Mouse (Mus musculus): ENCODE results near the gene Lrrc4.

Lrrc4 gene

GRCm38 (mm10) chr6:28729649-28730048, 101.9 kb downstream of the Lrrc4 start:
- DNase-seq (ENCODE audit: low spot score in 2 of 2) = no peak

- no peak for DNase-seq (ENCODE audit: low spot score in 2 of 2)
These were observed 102.3 kb downstream of the Lrrc4 start for GRCm38 (mm10) chr6:28729236-28729635.

GRCm38 (mm10) chr6:28724776-28725175, 106.8 kb downstream of the Lrrc4 start:
- DNase-seq (ENCODE audit: low spot score in 2 of 2) = no peak

GRCm38 (mm10) chr6:28723059-28723458, 108.5 kb downstream of the Lrrc4 start:
- DNase-seq (ENCODE audit: low spot score in 2 of 2) = no peak

GRCm38 (mm10) chr6:28720391-28721171, 111.0 kb downstream of the Lrrc4 start:
- no peak for DNase-seq (ENCODE audit: low spot score in 2 of 2)

GRCm38 (mm10) chr6:28717845-28718237, 113.7 kb downstream of the Lrrc4 start:
- no peak for DNase-seq (ENCODE audit: low spot score in 2 of 2)

GRCm38 (mm10) chr6:28717203-28717844, 114.2 kb downstream of the Lrrc4 start:
- DNase-seq (ENCODE audit: low spot score in 2 of 2) = no peak

GRCm38 (mm10) chr6:28710035-28710434, 121.5 kb downstream of the Lrrc4 start:
- no peak for DNase-seq (ENCODE audit: low spot score in 2 of 2)

GRCm38 (mm10) chr6:28706976-28707592, 124.5 kb downstream of the Lrrc4 start:
- no peak for DNase-seq (ENCODE audit: low spot score in 2 of 2)

GRCm38 (mm10) chr6:28706108-28706975, 125.2 kb downstream of the Lrrc4 start:
- DNase-seq (ENCODE audit: low spot score in 2 of 2) = no peak

- peak; percentile 64 to 72 for DNase-seq (ENCODE audit: low spot score in 2 of 2)
These were observed 126.0 kb downstream of the Lrrc4 start for GRCm38 (mm10) chr6:28705384-28706107.

- DNase-seq (ENCODE audit: low spot score in 2 of 2) = no peak
These were observed 126.9 kb downstream of the Lrrc4 start for GRCm38 (mm10) chr6:28704612-28705011.

GRCm38 (mm10) chr6:28697214-28697613, 134.3 kb downstream of the Lrrc4 start:
- peak in 1 of 2 experiments; percentile 28 for DNase-seq (ENCODE audit: low spot score in 2 of 2)

GRCm38 (mm10) chr6:28692659-28693058, 138.9 kb downstream of the Lrrc4 start:
- no peak for DNase-seq (ENCODE audit: low spot score in 2 of 2)

- no peak for DNase-seq (ENCODE audit: low spot score in 2 of 2)
These were observed 143.8 kb downstream of the Lrrc4 start for GRCm38 (mm10) chr6:28687776-28688175.

GRCm38 (mm10) chr6:28685745-28686144, 145.8 kb downstream of the Lrrc4 start:
- no peak for DNase-seq (ENCODE audit: low spot score in 2 of 2)

GRCm38 (mm10) chr6:28685052-28685451, 146.5 kb downstream of the Lrrc4 start:
- DNase-seq (ENCODE audit: low spot score in 2 of 2) = no peak

- DNase-seq (ENCODE audit: low spot score in 2 of 2) = no peak
These were observed 149.8 kb downstream of the Lrrc4 start for GRCm38 (mm10) chr6:28681521-28682457.

- no peak for DNase-seq (ENCODE audit: low spot score in 2 of 2)
These were observed 151.0 kb downstream of the Lrrc4 start for GRCm38 (mm10) chr6:28680537-28680936.

- DNase-seq (ENCODE audit: low spot score in 2 of 2) = no peak
These were observed 152.7 kb downstream of the Lrrc4 start for GRCm38 (mm10) chr6:28678896-28679295.
